Mouse (Mus musculus) right cerebral cortex, postnatal 25 days (tissue): ENCODE measurements around the gene Hdac9.
A peak's percentile ranks its signal among the peaks of the same experiment; 100 is the strongest.

ENCODE experiments used
- DNase-seq: peaks from one replicate; pipeline ENCODE4 v3.0.0; 2022

Gene Hdac9

GRCm38 (mm10) chr12:34688941-34689340, 228.0 kb downstream of the Hdac9 start:
- no peak for DNase-seq

DNA sequence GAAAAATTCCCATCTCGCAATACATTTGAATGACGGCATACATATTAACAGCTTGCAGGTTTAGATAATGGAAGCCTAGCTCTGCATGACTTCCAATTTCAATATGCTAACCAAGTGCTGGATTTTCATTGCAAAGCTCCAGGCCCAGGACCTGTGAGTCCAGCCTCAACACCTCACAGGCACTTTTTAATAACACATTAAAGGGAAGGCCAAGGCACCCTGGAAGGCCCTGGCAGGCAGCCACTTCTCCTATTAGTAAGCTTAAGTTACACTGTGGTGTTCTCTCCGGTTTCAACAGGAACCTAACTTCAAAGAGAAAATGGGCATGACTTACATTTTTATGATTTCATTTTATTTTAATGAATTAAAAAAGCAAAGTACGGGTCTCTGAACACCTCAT, 233.5 kb downstream of the Hdac9 start:
- no peak for DNase-seq

- DNase-seq = no peak
Observed at GRCm38 (mm10) chr12:34682657-34683056, 234.2 kb downstream of the Hdac9 start.

GRCm38 (mm10) chr12:34680576-34680975, 236.3 kb downstream of the Hdac9 start:
- no peak for DNase-seq

GRCm38 (mm10) chr12:34677110-34677509, 239.8 kb downstream of the Hdac9 start:
- DNase-seq = no peak

DNA sequence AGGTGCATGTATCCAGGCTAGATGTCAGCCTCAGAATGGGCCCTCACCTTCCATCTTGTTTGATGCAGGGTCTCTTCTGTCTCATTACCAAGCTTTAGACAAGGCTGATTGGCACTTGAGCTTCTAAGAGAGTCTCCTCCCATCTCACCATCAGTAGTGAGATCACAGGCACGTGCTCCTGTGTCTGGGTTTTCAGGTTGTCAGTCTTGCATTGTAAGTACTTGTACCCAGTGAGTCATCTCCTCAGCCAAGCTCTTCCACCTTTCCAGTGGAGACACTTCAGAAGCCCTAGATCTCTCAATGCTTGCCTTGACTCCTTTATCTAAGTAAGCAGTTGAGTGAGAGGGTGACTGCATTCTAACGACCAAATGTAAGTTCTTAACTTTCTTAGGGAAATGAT, 242.7 kb downstream of the Hdac9 start:
- no peak for DNase-seq

DNA sequence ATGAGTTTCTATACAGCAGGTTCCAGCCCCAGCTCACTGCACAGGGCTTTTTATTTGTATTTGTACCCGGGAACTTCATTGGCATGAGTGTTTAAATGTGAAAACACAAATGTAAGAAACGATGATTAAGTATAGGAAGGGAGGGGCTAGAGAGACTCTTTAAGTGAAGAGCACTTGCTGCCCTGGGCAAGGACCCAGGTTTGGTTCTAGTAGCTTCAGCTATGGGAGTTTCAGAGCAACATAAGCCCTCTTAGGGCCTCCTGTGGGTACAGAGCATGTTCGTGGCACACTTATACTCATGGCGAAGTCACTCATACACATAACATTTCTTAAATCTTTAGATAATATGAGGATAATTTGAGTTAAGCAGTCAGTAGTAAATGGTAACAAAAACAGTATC, 243.4 kb downstream of the Hdac9 start:
- DNase-seq = no peak

- DNase-seq = peak; percentile 70
Observed at GRCm38 (mm10) chr12:34664758-34665157, 252.1 kb downstream of the Hdac9 start.

DNA sequence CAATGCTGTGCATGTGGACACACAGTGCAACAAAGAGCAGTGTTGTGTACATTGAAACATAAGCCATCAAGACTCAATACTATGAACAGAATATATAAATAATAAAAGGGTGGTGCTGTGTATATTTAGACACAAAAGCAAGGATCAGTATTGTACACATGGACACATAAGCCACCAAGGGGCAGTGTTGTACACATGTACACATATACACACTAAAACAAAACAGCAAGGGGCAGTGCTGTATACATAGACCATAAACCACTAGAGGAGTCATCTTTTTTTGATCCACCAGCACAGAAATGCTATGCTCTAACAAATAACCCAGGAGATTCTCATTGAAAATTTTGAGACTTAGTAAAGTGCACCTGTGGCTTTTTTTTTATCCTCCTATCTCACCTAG, 255.5 kb downstream of the Hdac9 start:
- no peak for DNase-seq

- no peak for DNase-seq
Observed at GRCm38 (mm10) chr12:34660027-34660426, 256.9 kb downstream of the Hdac9 start.

DNA sequence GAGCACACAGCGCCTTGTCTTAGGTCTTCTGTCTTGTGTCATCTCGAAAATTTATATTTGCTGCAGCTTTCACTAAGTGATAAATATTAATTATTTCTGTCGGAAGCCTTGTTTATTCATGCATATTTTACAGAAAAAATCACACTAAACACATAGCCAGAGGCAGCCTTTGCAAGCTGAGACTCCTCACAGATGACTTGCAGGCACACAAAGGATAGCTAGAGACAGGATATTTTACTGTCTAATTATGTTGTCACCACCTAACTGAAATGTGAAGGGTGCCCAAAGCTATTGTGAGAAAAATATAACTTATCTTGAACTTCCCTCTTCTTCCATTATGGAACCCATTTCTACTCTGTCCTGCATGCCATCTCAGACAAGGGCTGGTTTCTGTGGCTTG, 258.3 kb downstream of the Hdac9 start:
- no peak for DNase-seq

- DNase-seq = peak; percentile 45
Observed at GRCm38 (mm10) chr12:34658119-34658518, 258.8 kb downstream of the Hdac9 start.

GRCm38 (mm10) chr12:34653615-34654014, 263.3 kb downstream of the Hdac9 start:
- DNase-seq = no peak

GRCm38 (mm10) chr12:34648753-34649152, 268.1 kb downstream of the Hdac9 start:
- no peak for DNase-seq

GRCm38 (mm10) chr12:34641705-34642259, 275.1 kb downstream of the Hdac9 start:
- no peak for DNase-seq

GRCm38 (mm10) chr12:34637238-34638124, 279.4 kb downstream of the Hdac9 start:
- DNase-seq = no peak

DNA sequence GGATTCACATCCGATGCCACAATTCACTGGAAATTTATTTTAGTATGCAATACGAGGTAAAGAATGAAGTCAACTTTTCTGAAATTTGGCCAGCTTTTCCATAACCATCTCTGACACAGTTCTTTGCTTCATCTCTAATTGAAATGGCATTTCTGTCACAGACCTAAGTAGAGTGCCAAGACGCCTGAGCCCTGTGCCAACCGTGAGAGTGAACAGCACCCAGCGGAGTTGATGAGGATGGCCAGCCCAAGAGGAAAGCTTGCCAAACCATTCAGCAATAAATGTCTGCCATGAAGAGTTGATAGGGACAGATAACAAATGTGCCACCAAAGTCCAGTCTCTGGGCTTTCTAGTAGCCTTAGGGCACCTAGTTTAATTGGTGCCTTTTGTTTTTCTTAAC, 297.8 kb downstream of the Hdac9 start:
- DNase-seq = no peak

DNA sequence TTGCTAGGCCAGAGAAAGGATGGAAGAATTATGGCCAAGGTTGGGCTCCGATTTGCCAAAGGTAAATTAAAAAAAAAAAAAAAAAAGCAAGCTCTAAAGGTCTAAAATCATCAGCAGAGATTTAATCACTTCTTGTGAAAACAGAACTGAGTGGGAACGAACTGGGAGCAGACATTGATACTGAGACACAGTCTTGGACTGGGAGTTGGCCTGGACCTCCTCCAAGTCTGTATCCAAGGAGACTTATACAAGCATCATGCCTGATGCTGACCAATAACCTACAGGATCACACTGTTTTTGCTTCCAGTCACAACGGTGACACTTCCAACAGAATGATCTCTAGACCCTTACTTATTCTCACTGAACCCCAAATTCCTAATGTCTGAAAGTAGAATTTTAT, 298.6 kb downstream of the Hdac9 start:
- no peak for DNase-seq

GRCm38 (mm10) chr12:34617836-34618235, 299.1 kb downstream of the Hdac9 start:
- DNase-seq = no peak

DNA sequence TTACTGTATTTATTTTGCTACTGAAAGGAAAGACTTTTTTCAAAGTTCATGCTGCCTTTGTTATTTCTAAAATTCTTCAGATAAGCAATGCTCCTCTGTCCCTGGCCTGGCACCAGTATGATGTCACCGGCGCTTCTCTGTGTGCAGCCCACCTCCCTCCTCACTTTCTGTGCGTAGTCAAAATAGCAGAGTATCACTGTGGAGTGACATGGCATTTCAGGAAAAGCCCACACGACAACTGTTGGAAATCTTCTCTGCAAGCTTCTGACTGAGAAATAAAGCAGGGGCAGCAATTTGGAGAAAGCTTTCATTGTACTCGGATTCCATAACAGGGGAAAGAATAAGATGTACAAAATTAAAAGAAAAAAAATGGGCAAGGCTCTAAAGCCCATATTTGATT, 302.1 kb downstream of the Hdac9 start:
- no peak for DNase-seq

DNA sequence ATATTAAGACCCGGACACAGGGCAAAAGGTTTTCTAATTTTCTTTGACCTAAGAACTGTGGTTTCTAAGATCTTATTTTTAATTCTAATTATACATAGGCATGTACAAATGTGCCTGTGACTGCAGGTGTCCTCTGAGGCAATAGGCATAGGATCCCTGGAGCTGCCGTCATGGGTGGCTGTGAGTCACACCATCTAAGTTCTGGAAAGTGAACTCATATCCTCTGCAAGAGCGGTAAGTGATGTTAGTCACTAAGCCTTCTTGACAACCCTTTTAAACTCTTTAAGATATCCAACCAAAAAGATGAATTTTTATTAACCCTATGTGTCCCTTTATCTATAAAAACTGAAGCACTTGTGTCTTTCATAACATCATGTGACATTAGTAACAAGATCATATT, 304.4 kb downstream of the Hdac9 start:
- no peak for DNase-seq

DNA sequence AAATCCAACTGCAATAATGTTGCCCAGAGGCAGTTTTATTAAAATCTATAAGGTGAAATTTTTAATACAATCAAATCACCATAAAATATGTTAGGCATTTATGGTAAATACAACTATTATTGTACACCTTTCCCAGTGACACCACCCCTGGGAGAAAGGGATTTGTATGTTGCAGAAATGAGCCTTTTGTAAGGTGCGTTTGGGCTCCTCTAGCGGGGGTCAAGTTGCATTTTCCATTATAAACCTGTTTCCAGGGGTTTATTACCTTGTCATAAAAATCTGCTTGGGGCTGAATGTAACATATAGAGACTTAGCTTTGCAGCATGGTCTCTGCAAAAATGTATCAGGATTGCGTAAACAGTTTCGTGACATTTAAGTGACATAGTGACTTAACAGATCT, 312.4 kb downstream of the Hdac9 start:
- DNase-seq = no peak

- DNase-seq = no peak
Observed at GRCm38 (mm10) chr12:34594167-34594793, 322.6 kb downstream of the Hdac9 start.

DNA sequence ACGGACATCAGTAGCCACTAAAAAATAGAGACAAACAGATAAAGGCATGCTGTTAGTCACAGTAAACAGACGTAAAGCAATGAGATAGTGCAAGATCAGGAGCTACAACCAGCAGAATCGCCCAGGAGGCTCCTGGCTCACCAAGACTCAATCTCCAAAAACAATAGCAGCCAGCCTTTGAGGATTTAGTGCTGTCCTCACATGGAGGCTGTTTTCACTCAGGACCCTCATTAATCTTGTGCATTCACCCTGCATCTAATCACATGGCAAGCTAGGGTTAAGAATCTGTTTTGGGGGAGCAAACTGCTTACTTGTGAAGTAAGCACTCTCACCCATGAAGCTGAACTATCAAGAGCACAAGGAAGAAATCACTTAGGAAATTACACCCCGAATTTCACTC, 329.7 kb downstream of the Hdac9 start:
- DNase-seq = no peak
